Mouse (Mus musculus): ENCODE data around the gene Zmat5.
"Not testable (repeated sequence)": the region's sequence is repeated elsewhere in the genome, so short reads cannot be mapped to it uniquely, and the experiment has no call there.

Gene Zmat5

GRCm38 (mm10) chr11:4691213-4691612, 13.3 kb upstream of the Zmat5 start:
- no peak for DNase-seq

GRCm38 (mm10) chr11:4692162-4692561, 12.3 kb upstream of the Zmat5 start:
- no peak for DNase-seq

GRCm38 (mm10) chr11:4697043-4697983, 7.2 kb upstream of the Zmat5 start:
- no peak for DNase-seq

GRCm38 (mm10) chr11:4700726-4701125, 3.8 kb upstream of the Zmat5 start:
- no peak for DNase-seq

- DNase-seq: no peak
These were observed 798 bp upstream of the Zmat5 start for GRCm38 (mm10) chr11:4703688-4704071.

GRCm38 (mm10) chr11:4705178-4705577, 700 bp downstream of the Zmat5 start:
- DNase-seq: no peak

- not testable (repeated sequence) for DNase-seq
These were observed 5.7 kb downstream of the Zmat5 start for GRCm38 (mm10) chr11:4710188-4710587.

GRCm38 (mm10) chr11:4712822-4713221, 8.3 kb downstream of the Zmat5 start:
- DNase-seq: no peak

- no peak for DNase-seq
These were observed 10.2 kb downstream of the Zmat5 start for GRCm38 (mm10) chr11:4714727-4715126.

GRCm38 (mm10) chr11:4715596-4715995, 11.1 kb downstream of the Zmat5 start:
- no peak for DNase-seq

GRCm38 (mm10) chr11:4716530-4717236, 12.2 kb downstream of the Zmat5 start:
- DNase-seq: no peak

GRCm38 (mm10) chr11:4718548-4718947, 14.1 kb downstream of the Zmat5 start:
- DNase-seq: no peak

GRCm38 (mm10) chr11:4719961-4720360, 15.5 kb downstream of the Zmat5 start:
- no peak for DNase-seq

GRCm38 (mm10) chr11:4720393-4720792, 15.9 kb downstream of the Zmat5 start:
- DNase-seq: no peak

- DNase-seq: no peak
These were observed 16.6 kb downstream of the Zmat5 start for GRCm38 (mm10) chr11:4720900-4721580.

GRCm38 (mm10) chr11:4721728-4722127, 17.2 kb downstream of the Zmat5 start:
- no peak for DNase-seq

- DNase-seq: peak; percentile 25
These were observed 25.1 kb downstream of the Zmat5 start for GRCm38 (mm10) chr11:4729603-4730002.

GRCm38 (mm10) chr11:4730096-4730495, 25.6 kb downstream of the Zmat5 start:
- no peak for DNase-seq

- DNase-seq: no peak
These were observed 26.4 kb downstream of the Zmat5 start for GRCm38 (mm10) chr11:4730913-4731312.

GRCm38 (mm10) chr11:4731781-4732180, 27.3 kb downstream of the Zmat5 start:
- DNase-seq: no peak

GRCm38 (mm10) chr11:4734179-4734578, 29.7 kb downstream of the Zmat5 start:
- no peak for DNase-seq

GRCm38 (mm10) chr11:4736355-4736754, 31.9 kb downstream of the Zmat5 start:
- DNase-seq: no peak

GRCm38 (mm10) chr11:4737682-4738081, 33.2 kb downstream of the Zmat5 start:
- DNase-seq: no peak
